Mouse (Mus musculus): ENCODE results near the gene Tcfl5. TPM values are rescaled to one million over a fixed set of nuclear protein-coding genes. Genes with fewer than 3 reads are reported as not detected.
A peak's percentile ranks its signal among the peaks of the same experiment; 100 is the strongest.

Tcfl5 gene
- total and polyA plus RNA-seq, 3 experiments = not detected

GRCm38 (mm10) chr2:180598157-180598705 is 44.3 kb downstream of the Tcfl5 start:
- DNase-seq = no peak

- no peak for DNase-seq
Observed at GRCm38 (mm10) chr2:180597490-180597889, 45.0 kb downstream of the Tcfl5 start, which contains the start of gene Col9a3. Gene Col9a3, plus strand, starts transcription at chr2:180597790.

GRCm38 (mm10) chr2:180589123-180589831 is 53.2 kb downstream of the Tcfl5 start, which contains the start of gene Ogfr:
Gene Ogfr, plus strand, starts transcription at chr2:180589245.
- peak; percentile 91 for DNase-seq

GRCm38 (mm10) chr2:180588736-180589122 is 53.8 kb downstream of the Tcfl5 start:
- DNase-seq = no peak

- DNase-seq = peak; percentile 20
Observed at GRCm38 (mm10) chr2:180583154-180583507, 59.4 kb downstream of the Tcfl5 start.

GRCm38 (mm10) chr2:180582481-180583153 is 59.9 kb downstream of the Tcfl5 start:
- peak; percentile 98 for DNase-seq

GRCm38 (mm10) chr2:180581002-180581401 is 61.5 kb downstream of the Tcfl5 start, which contains the start of gene Mrgbp:
Gene Mrgbp, plus strand, starts transcription at chr2:180581304.
- peak; percentile 23 for DNase-seq

GRCm38 (mm10) chr2:180578686-180579085 is 63.8 kb downstream of the Tcfl5 start:
- DNase-seq = peak; percentile 68

- no peak for DNase-seq
Observed at GRCm38 (mm10) chr2:180576482-180576881, 66.0 kb downstream of the Tcfl5 start.

Other genes starting within 250 kb of the Tcfl5 start
- gene Slco4a1, start 186.5 kb downstream of the Tcfl5 start, total RNA-seq (2021) = 1 to 10 TPM; 2.7 to 3.0 TPM
- 0.74 and 0.83 TPM in 2 replicates for gene Slco4a1, start 186.5 kb downstream of the Tcfl5 start, polyA plus RNA-seq (2012; rRNA removed)
- not detected for gene Ntsr1, start 142.7 kb downstream of the Tcfl5 start, total RNA-seq (2021)
- not detected in 2 replicates for gene Ntsr1, start 142.7 kb downstream of the Tcfl5 start, polyA plus RNA-seq (2012; rRNA removed)
- gene Mrgbp, start 61.4 kb downstream of the Tcfl5 start, total RNA-seq (2021) = 10 to 100 TPM; 17.0 to 17.8 TPM
- gene Mrgbp, start 61.4 kb downstream of the Tcfl5 start, polyA plus RNA-seq (2012; rRNA removed) = 19.3 and 21.3 TPM in 2 replicates
- 10 to 100 TPM; 36.0 to 41.5 TPM for gene Ogfr, start 53.5 kb downstream of the Tcfl5 start, total RNA-seq (2021)
- gene Ogfr, start 53.5 kb downstream of the Tcfl5 start, polyA plus RNA-seq (2012; rRNA removed) = 23.6 and 24.5 TPM in 2 replicates
- under 1 TPM; 0.12 to 0.28 TPM for gene Col9a3, start 44.9 kb downstream of the Tcfl5 start, total RNA-seq (2021)
- 0.33 and 0.39 TPM in 2 replicates for gene Col9a3, start 44.9 kb downstream of the Tcfl5 start, polyA plus RNA-seq (2012; rRNA removed)
- gene Dido1, start 67.3 kb upstream of the Tcfl5 start, total RNA-seq (2021) = 10 to 100 TPM; 36.6 to 38.6 TPM
- 7.3 and 8.7 TPM in 2 replicates for gene Dido1, start 67.3 kb upstream of the Tcfl5 start, polyA plus RNA-seq (2012; rRNA removed)
- gene Gid8, start 67.4 kb upstream of the Tcfl5 start, total RNA-seq (2021) = 10 to 100 TPM; 58.3 to 61.8 TPM
- gene Gid8, start 67.4 kb upstream of the Tcfl5 start, polyA plus RNA-seq (2012; rRNA removed) = 11.3 and 12.2 TPM in 2 replicates
- gene Slc17a9, start 82.6 kb upstream of the Tcfl5 start, total RNA-seq (2021) = under 1 TPM; 0.52 TPM
- 2.7 and 3.8 TPM in 2 replicates for gene Slc17a9, start 82.6 kb upstream of the Tcfl5 start, polyA plus RNA-seq (2012; rRNA removed)
- not detected for gene Bhlhe23, start 134.2 kb upstream of the Tcfl5 start, total RNA-seq (2021)
- not detected in 2 replicates for gene Bhlhe23, start 134.2 kb upstream of the Tcfl5 start, polyA plus RNA-seq (2012; rRNA removed)

Data from adrenal gland, adult 2 months (tissue).